14 mouse cellular contexts compared by ENCODE assay signal in the genomic region with DNA sequence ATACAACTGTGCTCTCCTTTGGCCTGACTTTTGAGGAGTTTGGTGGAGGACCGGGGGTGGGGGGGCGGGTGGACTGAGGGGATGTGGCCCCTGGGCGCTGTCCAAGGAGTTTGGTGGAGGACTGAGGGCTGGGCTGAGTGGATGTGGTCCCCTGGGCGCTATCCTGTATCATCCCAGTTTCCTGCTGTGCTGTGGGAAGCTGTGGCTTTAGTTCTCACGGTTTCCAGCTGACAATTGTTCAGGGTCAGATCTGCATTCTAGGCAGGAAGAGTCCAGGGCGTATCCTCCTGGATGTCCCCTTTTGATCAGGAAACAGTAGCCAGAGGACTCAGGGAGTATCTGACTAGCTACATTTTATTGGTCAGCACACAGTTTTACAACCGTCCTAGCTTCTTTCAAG. TPM values are rescaled to one million over a fixed set of nuclear protein-coding genes. Genes with fewer than 3 reads are reported as not detected.
DNase-seq lines count a peak whose midpoint lies in the region; ATAC-seq lines count a peak whose summit lies in the region.
"Had no signal": no experiment of that assay in that cellular context is flagged by ENCODE, and none has a peak within 500 bp of the region (broad histone marks: within the 10 kb centered on the region; RNA-seq: fewer than 3 reads in every experiment).

No protein-coding gene starts in this region.

- H3K4me3 ChIP-seq in brown adipose tissue, adult 24 weeks (ENCODE audit: insufficient read depth, low read depth, low read length): no peak overlapping the region
- no peak overlapping the region for H3K4me3 ChIP-seq in heart, embryonic 12.5 days
- H3K4me3 ChIP-seq: forebrain, embryonic 15.5 days had no signal

- WGBS in heart, embryonic 12.5 days: 64% methylated on average over 7 of the region's 7 CpGs

- intact Hi-C loops in heart, postnatal 36 days (cut with DNase I): no loop called here
- intact Hi-C loops in left cerebral cortex, postnatal 25 days (cut with DNase I): no loop called here

- H3K27ac ChIP-seq in brown adipose tissue, adult 24 weeks (replicated peaks; ENCODE audit: low read depth, low read length): peak overlapping the region; percentile 57; the same call in 1 of the 2 replicates
- H3K27ac ChIP-seq in heart, embryonic 12.5 days (ENCODE audit: poor library complexity, severe bottlenecking): peak overlapping the region; percentile 34; the same call in 1 of the 2 replicates
- H3K27ac ChIP-seq: forebrain, embryonic 15.5 days had no signal

- peaks cover 36% of the 10 kb centered on the region for H3K36me3 ChIP-seq in heart, embryonic 12.5 days

- no peaks in the 10 kb centered on the region for H3K27me3 ChIP-seq in heart, embryonic 12.5 days (replicated peaks)
- H3K27me3 ChIP-seq: forebrain, embryonic 15.5 days had no signal

- no peak overlapping the region for H3K9ac ChIP-seq in heart, embryonic 12.5 days
- H3K9ac ChIP-seq: forebrain, embryonic 15.5 days had no signal

- H3K4me1 ChIP-seq in brown adipose tissue, adult 24 weeks (ENCODE audit: control insufficient read depth, insufficient read depth, insufficient read length, low read length): peaks cover 13% of the 10 kb centered on the region
- peaks cover 37% of the 10 kb centered on the region for H3K4me1 ChIP-seq in heart, embryonic 12.5 days (replicated peaks)

- DNase-seq in heart, adult 18-20 months: peak; percentile 41 to 83
- DNase-seq in heart, postnatal 36 days: no peak
- DNase-seq in kidney, postnatal 36 days: peak; percentile 65 to 76
- no peak for DNase-seq in cerebellum, postnatal 36 days
- no peak for DNase-seq in neural tube, embryonic 10.5 days (ENCODE audit: extremely low spot score, low spot score)
- DNase-seq in left cerebral cortex, postnatal 25 days (ENCODE audit: low spot score in 2 of 2): no peak
- DNase-seq: cerebellum, adult 9-10 months; thymus, adult 2 months had no signal

- peak; percentile 51 for ATAC-seq in heart, embryonic 12.5 days (ENCODE audit: insufficient number of reproducible peaks, low FRiP score)
- ATAC-seq: forebrain, embryonic 15.5 days; intestine, postnatal 0 days; midbrain, embryonic 16.5 days had no signal

- H3K4me2 ChIP-seq in heart, embryonic 12.5 days: no peak overlapping the region
- H3K4me2 ChIP-seq: forebrain, embryonic 15.5 days had no signal

- no peaks in the 10 kb centered on the region for H3K9me3 ChIP-seq in heart, embryonic 12.5 days (replicated peaks)
- H3K9me3 ChIP-seq: forebrain, embryonic 15.5 days had no signal

RNA-seq across cellular contexts. Expression of a gene that starts 5.7 kb away (rescaled TPM):
- total RNA-seq in heart, adult 18-20 months (2021): 10 to 100 TPM; 21.5 to 23.9 TPM
- total RNA-seq in heart, postnatal 36 days (2021): 10 to 100 TPM; 25.4 to 26.0 TPM
- 25.4 and 30.8 TPM in 2 replicates for polyA plus RNA-seq in brown adipose tissue, adult 24 weeks (2012; ENCODE audit: insufficient read depth, insufficient read length, missing spikeins)
- 113 and 118 TPM in 2 replicates for polyA plus RNA-seq in heart, embryonic 12.5 days (2016; fragmentation: Nextera tagmentation; extraction: Ambion mirVana)
- 10 to 100 TPM; 11.7 to 13.1 TPM for total RNA-seq in left cerebral cortex, postnatal 25 days (2021)
- total RNA-seq: granulocyte monocyte progenitor cell, adult 5-6 weeks had no signal

RNA-seq across cellular contexts. Expression of a gene that starts 9.2 kb away (rescaled TPM):
- total RNA-seq in heart, adult 18-20 months (2021): 10 to 100 TPM; 13.1 to 13.5 TPM
- 10 to 100 TPM; 14.4 to 15.2 TPM for total RNA-seq in heart, postnatal 36 days (2021)
- 3.7 and 3.9 TPM in 2 replicates for polyA plus RNA-seq in brown adipose tissue, adult 24 weeks (2012; ENCODE audit: insufficient read depth, insufficient read length, missing spikeins)
- polyA plus RNA-seq in heart, embryonic 12.5 days (2016; fragmentation: Nextera tagmentation; extraction: Ambion mirVana): 24.2 and 24.5 TPM in 2 replicates
- 10 to 100 TPM; 13.9 to 15.2 TPM for total RNA-seq in left cerebral cortex, postnatal 25 days (2021)

Comparison
In these comparisons a context has a peak if more than half of its experiments do, and no peak if none do; other contexts are left out.
1. DNase-seq: peak in heart, adult 18-20 months (2 of 2) and kidney, postnatal 36 days (2 of 2); none in heart, postnatal 36 days (0 of 2), cerebellum, postnatal 36 days (0 of 2), neural tube, embryonic 10.5 days (single experiment) and left cerebral cortex, postnatal 25 days (0 of 2).